Mouse (Mus musculus): ENCODE measurements around the gene Rfng. TPM values are rescaled to one million over a fixed set of nuclear protein-coding genes. Genes with fewer than 3 reads are reported as not detected.
"Not testable (repeated sequence)": the region's sequence is repeated elsewhere in the genome, so short reads cannot be mapped to it uniquely, and the experiment has no call there.

Rfng gene
- polyA plus RNA-seq, 1 experiment from 2014 or later: 18.1 TPM

- peak within 1 kb of the TSS; percentile 97 for H3K4me2 ChIP-seq (replicated peaks; ENCODE audit: low read depth)
- peak within 1 kb of the TSS; percentile 97 for H3K9ac ChIP-seq (ENCODE audit: low read length)
- peaks cover 7% of the 10 kb centered on the region for H3K36me3 ChIP-seq (ENCODE audit: control insufficient read depth, insufficient read depth, low read length)
- H3K27me3 ChIP-seq (ENCODE audit: control insufficient read depth, insufficient read depth, low read length): no peaks in the 10 kb centered on the region
- peak within 1 kb of the TSS; percentile 71 for H3K27ac ChIP-seq (replicated peaks)
- TF ChIP-seq CTCF (IDR thresholded peaks at IDR 0.05; ENCODE audit: low read depth) (no peak), EP300 (optimal IDR thresholded peaks at IDR 0.05) (no peak)
- peaks cover 4% of the 10 kb centered on the region; the same call in 1 of the 2 replicates for H3K4me1 ChIP-seq (replicated peaks; ENCODE audit: control insufficient read depth, insufficient read depth)
- H3K9me3 ChIP-seq (ENCODE audit: control insufficient read depth, low read length): no peaks in the 10 kb centered on the region
- H3K4me3 ChIP-seq (ENCODE audit: low read depth, low read length): peak within 1 kb of the TSS; percentile 95
- ATAC-seq (ENCODE audit: low FRiP score, low TSS enrichment) (peak; percentile 89), DNase-seq (ENCODE audit: low spot score) (peak; percentile 96)
- WGBS: 2% methylated on average over 59 of the region's 59 CpGs
These were observed 12.0 kb upstream of the Rfng start, which contains the start of gene Dus1l for GRCm38 (mm10) chr11:120795756-120796613. Gene Dus1l, minus strand, starts transcription at chr11:120796403.

DNA sequence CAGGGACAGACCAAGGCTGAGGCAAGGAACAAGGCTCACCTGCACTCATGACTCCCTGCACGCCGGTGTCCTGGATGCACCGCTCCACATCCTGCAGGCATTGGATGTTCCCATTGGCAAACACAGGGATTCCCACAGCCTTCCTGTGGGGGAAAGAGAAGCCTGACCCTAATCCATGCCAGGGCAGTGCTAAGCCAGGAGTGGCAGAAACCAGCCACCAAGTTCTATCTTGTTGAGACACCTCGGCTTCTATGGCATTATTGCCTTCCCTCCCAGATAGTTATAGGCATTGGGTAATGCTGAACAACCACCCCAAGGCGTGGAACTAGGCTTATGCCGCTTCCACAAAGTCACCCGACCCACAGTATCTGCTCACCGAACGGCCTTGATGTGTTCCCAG, 8.6 kb upstream of the Rfng start:
- no peaks in the 10 kb centered on the region for H3K9me3 ChIP-seq (ENCODE audit: control insufficient read depth, low read length)
- H3K27ac ChIP-seq (replicated peaks): no peak overlapping the region
- WGBS: 92% methylated on average over 9 of the region's 9 CpGs
- no peak overlapping the region for H3K4me2 ChIP-seq (replicated peaks; ENCODE audit: low read depth)
- no peaks in the 10 kb centered on the region for H3K27me3 ChIP-seq (ENCODE audit: control insufficient read depth, insufficient read depth, low read length)
- no peak overlapping the region for H3K4me3 ChIP-seq (ENCODE audit: low read depth, low read length)
- ATAC-seq (ENCODE audit: low FRiP score, low TSS enrichment) (no peak), DNase-seq (ENCODE audit: low spot score) (no peak)
- TF ChIP-seq EP300 (optimal IDR thresholded peaks at IDR 0.05) (no peak), CTCF (IDR thresholded peaks at IDR 0.05; ENCODE audit: low read depth) (no peak)
- H3K9ac ChIP-seq (ENCODE audit: low read length): no peak overlapping the region
- H3K36me3 ChIP-seq (ENCODE audit: control insufficient read depth, insufficient read depth, low read length): peaks cover 18% of the 10 kb centered on the region
- peaks cover 4% of the 10 kb centered on the region; the same call in 1 of the 2 replicates for H3K4me1 ChIP-seq (replicated peaks; ENCODE audit: control insufficient read depth, insufficient read depth)

DNA sequence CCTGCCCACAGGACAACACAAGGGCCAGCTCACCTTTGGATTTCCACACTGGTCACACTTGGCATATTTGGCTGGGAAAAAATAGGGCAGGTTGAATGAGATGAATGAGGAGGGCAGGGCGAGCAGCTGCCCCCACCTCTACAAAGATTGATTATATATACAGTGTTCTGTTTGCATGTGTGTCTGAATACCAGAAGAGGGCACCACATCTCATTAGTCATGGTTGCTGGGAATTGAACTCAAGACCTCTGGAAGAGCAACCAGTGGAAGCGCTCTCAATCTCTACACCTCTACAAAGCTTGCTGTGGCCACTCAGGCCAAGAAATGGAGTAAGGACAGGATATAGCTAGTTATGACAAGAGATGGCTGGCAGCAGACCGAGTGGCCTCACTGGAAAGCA, 5.8 kb upstream of the Rfng start:
- H3K4me2 ChIP-seq (replicated peaks; ENCODE audit: low read depth): no peak overlapping the region
- no peaks in the 10 kb centered on the region for H3K27me3 ChIP-seq (ENCODE audit: control insufficient read depth, insufficient read depth, low read length)
- peak; percentile 42 for TF ChIP-seq CTCF (IDR thresholded peaks at IDR 0.05; ENCODE audit: low read depth)
- TF ChIP-seq EP300 (optimal IDR thresholded peaks at IDR 0.05): no peak
- H3K9me3 ChIP-seq (ENCODE audit: control insufficient read depth, low read length): no peaks in the 10 kb centered on the region
- DNase-seq (ENCODE audit: low spot score) (no peak), ATAC-seq (ENCODE audit: low FRiP score, low TSS enrichment) (no peak; the same call in 1 of the 2 replicates)
- H3K4me3 ChIP-seq (ENCODE audit: low read depth, low read length): no peak overlapping the region
- no peak overlapping the region for H3K9ac ChIP-seq (ENCODE audit: low read length)
- 75% methylated on average over 3 of the region's 3 CpGs for WGBS
- no peaks in the 10 kb centered on the region for H3K4me1 ChIP-seq (replicated peaks; ENCODE audit: control insufficient read depth, insufficient read depth)
- H3K36me3 ChIP-seq (ENCODE audit: control insufficient read depth, insufficient read depth, low read length): peaks cover 21% of the 10 kb centered on the region
- no peak overlapping the region for H3K27ac ChIP-seq (replicated peaks)

GRCm38 (mm10) chr11:120789355-120789754, 5.3 kb upstream of the Rfng start:
- WGBS: 87% methylated on average over 4 of the region's 4 CpGs
- H3K27ac ChIP-seq (replicated peaks): no peak overlapping the region
- DNase-seq (ENCODE audit: low spot score) (no peak), ATAC-seq (ENCODE audit: low FRiP score, low TSS enrichment) (no peak)
- no peaks in the 10 kb centered on the region for H3K4me1 ChIP-seq (replicated peaks; ENCODE audit: control insufficient read depth, insufficient read depth)
- H3K36me3 ChIP-seq (ENCODE audit: control insufficient read depth, insufficient read depth, low read length): peaks cover 21% of the 10 kb centered on the region
- H3K4me3 ChIP-seq (ENCODE audit: low read depth, low read length): no peak overlapping the region
- H3K4me2 ChIP-seq (replicated peaks; ENCODE audit: low read depth): no peak overlapping the region
- TF ChIP-seq CTCF (IDR thresholded peaks at IDR 0.05; ENCODE audit: low read depth) (no peak), EP300 (optimal IDR thresholded peaks at IDR 0.05) (no peak)
- no peaks in the 10 kb centered on the region for H3K9me3 ChIP-seq (ENCODE audit: control insufficient read depth, low read length)
- no peaks in the 10 kb centered on the region for H3K27me3 ChIP-seq (ENCODE audit: control insufficient read depth, insufficient read depth, low read length)
- no peak overlapping the region for H3K9ac ChIP-seq (ENCODE audit: low read length)

GRCm38 (mm10) chr11:120788460-120788859, 4.5 kb upstream of the Rfng start:
- H3K4me3 ChIP-seq (ENCODE audit: low read depth, low read length); H3K4me2 ChIP-seq (replicated peaks; ENCODE audit: low read depth); H3K27me3 ChIP-seq (ENCODE audit: control insufficient read depth, insufficient read depth, low read length); H3K4me1 ChIP-seq (replicated peaks; ENCODE audit: control insufficient read depth, insufficient read depth); H3K9ac ChIP-seq (ENCODE audit: low read length); H3K9me3 ChIP-seq (ENCODE audit: control insufficient read depth, low read length); DNase-seq (ENCODE audit: low spot score); ATAC-seq (ENCODE audit: low FRiP score, low TSS enrichment); H3K27ac ChIP-seq (replicated peaks): not testable (repeated sequence)
- peaks cover 21% of the 10 kb centered on the region for H3K36me3 ChIP-seq (ENCODE audit: control insufficient read depth, insufficient read depth, low read length)
- 87% methylated on average over 9 of the region's 10 CpGs for WGBS

- peaks cover 11% of the 10 kb centered on the region for H3K36me3 ChIP-seq (ENCODE audit: control insufficient read depth, insufficient read depth, low read length)
- H3K4me1 ChIP-seq (replicated peaks; ENCODE audit: control insufficient read depth, insufficient read depth): 0 out of 2 replicates have a peak, but pooled peaks cover 5% of the 10 kb centered on the region
- no peaks in the 10 kb centered on the region for H3K9me3 ChIP-seq (ENCODE audit: control insufficient read depth, low read length)
- H3K9ac ChIP-seq (ENCODE audit: low read length): peak overlapping the region; percentile 91
- peak overlapping the region; percentile 84 for H3K4me3 ChIP-seq (ENCODE audit: low read depth, low read length)
- DNase-seq (ENCODE audit: low spot score) (no peak), ATAC-seq (ENCODE audit: low FRiP score, low TSS enrichment) (no peak)
- no peaks in the 10 kb centered on the region for H3K27me3 ChIP-seq (ENCODE audit: control insufficient read depth, insufficient read depth, low read length)
- 30% methylated on average over 9 of the region's 9 CpGs for WGBS
- H3K4me2 ChIP-seq (replicated peaks; ENCODE audit: low read depth): peak overlapping the region; percentile 94
- TF ChIP-seq EP300 (optimal IDR thresholded peaks at IDR 0.05) (no peak), CTCF (IDR thresholded peaks at IDR 0.05; ENCODE audit: low read depth) (no peak)
- H3K27ac ChIP-seq (replicated peaks): no peak overlapping the region
These were observed 1.1 kb upstream of the Rfng start for GRCm38 (mm10) chr11:120785145-120785544.

All from stomach, postnatal 0 days (tissue).